Mouse (Mus musculus) 3T3-L1 (cell line): Measurements from ENCODE around the gene Khdrbs1.
A peak's percentile ranks its signal among the peaks of the same experiment; 100 is the strongest.
"Not testable (repeated sequence)": the region's sequence is repeated elsewhere in the genome, so short reads cannot be mapped to it uniquely, and the experiment has no call there.

Source experiments
- DNase-seq: peaks from one replicate; pipeline ENCODE4 v3.0.0-alpha.2; 2015; ENCODE audit warnings: low read depth, low spot score

The Khdrbs1 gene

DNA sequence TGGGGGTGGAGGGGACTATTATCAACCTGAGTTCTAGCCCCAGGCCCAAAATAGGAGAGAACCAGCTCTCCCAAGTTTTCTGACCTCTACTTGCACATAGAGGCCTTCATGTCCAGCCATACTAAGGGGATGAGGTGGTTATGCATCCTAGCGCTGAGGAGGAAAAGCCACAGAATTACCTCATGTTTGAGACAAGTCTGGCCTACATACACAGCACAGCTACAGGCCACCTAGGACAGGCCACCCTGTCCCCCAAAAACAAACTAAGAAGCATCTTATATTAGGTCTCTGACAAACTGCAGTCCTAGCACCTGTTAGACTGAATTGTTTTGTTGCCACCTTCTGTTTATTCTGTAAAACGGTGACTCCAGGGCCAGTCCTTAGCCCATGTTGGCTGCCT lies 1.4 kb upstream of the Khdrbs1 start:
- no peak for DNase-seq

DNA sequence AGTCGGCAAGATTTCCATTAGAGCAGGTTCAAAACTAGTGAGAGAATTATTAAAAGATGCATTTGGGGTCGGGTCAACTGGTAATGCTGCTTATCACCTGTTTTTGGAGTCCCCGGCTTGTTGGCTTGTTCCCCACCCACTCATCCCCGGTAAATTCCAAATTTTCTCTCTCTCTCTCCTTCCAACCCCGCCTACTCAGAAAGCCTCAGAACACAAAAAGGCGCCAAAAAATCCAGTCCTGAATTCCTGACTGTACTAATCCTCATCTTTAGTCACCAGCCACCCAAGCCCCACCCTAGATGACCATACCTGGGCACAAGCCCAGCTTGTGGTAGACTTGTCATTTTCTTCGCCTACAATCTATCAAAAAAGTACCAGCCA lies 897 bp upstream of the Khdrbs1 start:
- DNase-seq, result peak; percentile 90

DNA sequence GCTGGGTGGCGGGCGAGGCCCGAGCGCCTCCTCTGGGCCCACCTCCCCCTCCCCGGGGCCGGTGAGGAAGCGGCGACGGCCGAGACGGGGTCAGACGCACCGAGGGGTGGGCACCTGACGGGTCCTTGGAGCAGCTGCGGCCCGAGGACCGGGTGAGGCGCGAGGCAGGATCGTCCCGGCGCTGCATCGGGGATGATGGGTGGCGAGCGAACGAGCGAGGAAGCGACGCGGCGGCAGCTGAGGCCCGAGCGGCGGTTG lies 200 bp downstream of the Khdrbs1 start:
- DNase-seq, result no peak

DNA sequence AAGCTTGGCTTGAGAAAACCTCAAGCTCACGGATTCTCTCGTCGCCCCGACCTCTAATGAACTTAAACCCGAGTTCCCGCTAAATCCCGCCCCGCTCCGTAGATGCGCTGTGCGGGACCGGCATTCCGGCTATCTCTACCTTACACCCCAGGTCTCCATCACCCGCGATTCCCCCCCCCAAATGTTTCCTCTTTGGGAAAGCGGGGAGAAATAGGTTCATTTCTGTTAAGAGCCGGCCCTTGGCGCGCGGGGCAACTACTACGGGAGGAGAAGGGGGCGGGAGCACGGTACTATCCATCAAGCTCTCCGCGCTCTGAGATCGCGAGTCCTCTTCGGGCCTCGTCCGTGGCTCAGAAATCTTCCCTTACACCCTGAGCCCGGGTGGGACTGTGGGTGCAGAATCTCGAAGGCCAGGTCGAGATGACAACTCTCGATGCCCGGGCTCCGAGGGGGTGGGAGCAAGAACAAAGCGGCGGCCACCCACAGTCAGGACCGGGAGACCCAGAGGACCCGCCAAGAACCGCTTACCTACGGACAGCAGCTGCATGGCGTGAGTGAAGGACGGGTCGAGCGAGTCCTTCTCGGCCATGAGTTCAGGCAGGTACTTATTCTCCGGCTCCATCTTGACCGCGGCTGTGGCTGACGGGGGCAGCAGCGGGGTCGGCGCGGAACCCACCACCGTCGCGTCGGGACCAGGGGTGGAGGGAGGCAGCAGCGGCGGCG lies 691 bp downstream of the Khdrbs1 start:
- peak; percentile 67 for DNase-seq

DNA sequence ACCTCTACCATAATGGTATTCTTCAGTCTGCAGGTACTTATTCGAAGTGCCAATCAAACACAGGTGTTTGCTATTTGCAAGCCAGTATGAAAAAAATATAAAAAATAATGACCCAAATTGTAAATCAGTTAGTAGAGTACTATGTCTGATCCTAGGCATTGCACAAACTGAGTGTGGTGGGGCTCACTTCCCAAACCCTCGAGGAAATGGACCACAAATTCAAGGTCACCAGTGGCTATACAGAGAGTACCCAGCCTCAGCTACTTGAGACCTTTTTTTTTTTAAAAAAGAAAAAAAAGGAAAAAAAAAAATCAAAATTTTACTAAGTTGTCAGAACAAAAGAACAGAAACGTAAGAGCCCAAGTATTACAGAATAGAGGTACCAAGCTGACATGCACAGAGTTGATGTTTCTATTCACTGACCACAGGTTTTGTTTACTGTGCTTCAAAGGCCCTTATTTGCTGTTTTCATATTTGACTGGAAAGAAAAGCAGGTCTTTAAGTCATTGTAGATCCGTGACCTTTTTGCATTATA lies 2.9 kb downstream of the Khdrbs1 start:
- no peak for DNase-seq

DNA sequence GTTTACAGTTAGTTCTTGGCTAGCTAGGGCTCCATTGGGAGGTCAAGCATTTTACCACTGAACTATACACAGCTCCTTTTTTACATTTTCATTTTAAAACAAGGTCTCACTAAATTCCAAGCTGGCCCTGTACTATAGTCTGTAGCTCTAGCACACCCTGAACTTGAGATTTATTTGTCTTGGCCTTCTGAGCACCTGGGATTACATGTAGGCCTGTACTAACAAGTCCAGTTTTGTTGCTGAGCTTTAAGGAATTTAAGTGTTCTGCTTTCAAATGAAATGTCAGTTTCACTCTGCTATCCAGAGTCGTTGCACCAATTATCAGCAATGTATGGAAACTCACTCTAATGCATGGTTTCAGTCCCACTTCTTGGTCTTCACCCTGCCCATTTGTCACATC lies 5.9 kb downstream of the Khdrbs1 start:
- DNase-seq, result no peak

DNA sequence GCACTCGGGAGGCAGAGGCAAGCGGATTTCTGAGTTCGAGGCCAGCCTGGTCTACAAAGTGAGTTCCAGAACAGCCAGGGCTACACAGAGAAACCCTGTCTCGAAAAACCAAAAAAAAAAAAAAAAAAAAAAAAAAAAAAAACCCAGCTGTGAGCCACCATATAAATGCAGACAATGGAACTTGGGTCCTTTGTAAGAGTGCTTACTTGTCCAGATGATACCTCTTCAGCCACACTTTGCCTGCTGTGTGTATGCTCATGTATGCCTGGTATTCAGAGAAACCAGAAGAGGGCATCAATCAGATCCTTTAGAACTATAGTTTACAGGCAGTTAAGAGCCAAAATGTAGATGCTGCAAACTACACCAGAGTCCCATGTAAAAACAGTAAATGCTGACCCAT lies 6.6 kb downstream of the Khdrbs1 start:
- not testable (repeated sequence) for DNase-seq

DNA sequence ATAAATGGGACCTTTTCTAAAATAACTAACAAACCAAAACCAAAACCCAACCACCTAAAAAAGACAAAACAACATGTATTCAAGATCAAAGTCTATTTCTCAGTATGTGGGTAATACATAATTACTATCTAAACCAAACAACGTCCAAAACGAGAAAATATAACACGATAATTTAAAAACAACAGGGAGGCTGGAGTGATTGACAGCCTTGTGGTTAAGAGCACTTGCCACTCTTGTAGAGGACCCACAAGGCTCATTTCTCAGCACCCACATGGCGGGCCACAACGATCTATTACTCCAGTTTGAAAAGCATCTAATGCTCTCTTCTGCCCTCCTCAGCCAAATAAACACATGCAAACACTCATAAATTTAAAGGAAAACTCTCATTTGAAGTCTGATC lies 10.7 kb downstream of the Khdrbs1 start:
- no peak for DNase-seq

DNA sequence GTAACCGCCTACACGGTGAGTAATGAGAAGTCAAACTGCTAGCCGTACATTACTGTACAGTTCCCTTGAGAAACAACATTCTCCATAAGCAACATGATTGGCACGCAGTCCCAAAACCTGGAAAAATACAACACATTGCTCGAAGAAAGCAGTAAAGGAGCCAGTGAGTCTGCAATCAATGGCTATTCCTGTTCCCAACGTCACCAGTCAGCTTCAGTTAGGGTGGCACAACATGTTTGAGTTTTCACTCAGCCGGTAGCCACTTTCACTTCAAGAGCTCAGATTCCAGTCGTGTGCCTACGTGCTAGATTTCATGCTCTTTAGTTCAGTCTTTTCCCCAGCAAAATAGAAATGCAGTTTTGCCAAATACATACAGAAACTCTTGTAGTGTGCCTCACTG lies 25.8 kb downstream of the Khdrbs1 start:
- DNase-seq, result no peak

DNA sequence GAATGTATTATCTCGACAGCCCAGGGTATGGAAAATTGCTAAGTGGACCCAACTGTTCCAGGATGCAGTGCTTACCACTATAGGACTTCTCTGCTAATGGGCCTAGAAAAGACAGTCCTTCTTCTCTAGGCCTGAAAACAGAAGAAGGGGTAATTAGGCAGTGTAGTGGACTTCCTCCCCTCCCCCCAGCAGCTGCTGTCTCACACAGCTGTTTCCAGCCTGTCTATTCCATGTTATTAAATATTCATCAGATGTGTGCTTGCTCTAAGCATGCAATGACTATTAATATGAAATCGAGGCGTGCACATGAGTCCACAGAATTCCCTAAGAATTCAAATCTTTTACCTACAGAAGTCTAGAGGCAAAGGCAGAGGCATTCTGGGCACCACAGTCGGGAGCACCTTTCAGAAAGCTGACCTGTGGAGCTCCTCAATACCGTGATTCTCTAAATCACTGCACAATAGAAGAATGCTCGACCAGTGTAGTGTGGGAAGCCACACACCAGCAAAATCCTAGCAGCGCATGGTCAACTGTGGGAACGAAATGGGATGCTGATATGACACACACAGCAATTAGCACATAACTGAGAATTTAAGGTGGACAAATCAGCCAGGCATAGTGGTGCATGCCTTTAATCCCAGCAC lies 32.5 kb downstream of the Khdrbs1 start:
- no peak for DNase-seq

DNA sequence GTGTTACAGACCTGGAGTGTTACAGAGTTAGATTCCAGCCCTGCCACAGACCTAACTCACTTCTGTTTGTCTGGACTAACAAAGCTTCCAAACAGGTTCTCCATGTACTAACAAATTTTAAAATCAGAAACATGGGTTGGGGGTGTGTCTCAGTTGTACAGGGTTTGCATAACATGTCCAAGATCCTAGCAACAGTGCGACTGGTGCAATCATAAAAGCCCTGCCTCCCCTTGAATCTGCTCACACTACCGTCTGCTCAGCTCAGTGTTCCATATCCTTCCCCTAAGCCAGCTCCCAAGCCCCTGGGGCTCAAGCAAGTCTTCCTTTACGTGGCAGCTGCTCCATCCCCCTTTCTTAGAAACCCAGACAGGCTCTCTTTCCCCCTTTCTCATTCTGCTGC lies 35.4 kb downstream of the Khdrbs1 start:
- DNase-seq, result no peak

DNA sequence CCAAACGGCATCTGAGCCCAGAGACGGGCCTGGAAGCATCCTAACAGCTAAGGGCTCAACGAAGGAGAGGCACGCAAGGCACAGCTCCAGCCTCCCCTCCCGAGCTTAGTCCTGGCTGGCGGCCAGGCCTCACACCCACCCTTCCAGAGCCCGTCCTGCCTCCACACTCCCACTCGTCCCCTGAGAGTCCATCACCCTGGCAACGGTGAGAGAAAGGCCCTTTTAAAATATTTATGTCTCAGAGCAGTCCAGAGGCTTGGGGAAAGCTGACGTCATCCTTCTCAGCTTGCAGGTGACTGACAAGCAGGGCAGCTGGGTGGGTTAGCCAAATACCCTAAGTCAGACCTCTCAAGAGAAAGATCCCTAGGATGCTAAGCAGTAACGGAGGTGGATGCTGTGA lies 39.6 kb downstream of the Khdrbs1 start:
- DNase-seq, result peak; percentile 71

DNA sequence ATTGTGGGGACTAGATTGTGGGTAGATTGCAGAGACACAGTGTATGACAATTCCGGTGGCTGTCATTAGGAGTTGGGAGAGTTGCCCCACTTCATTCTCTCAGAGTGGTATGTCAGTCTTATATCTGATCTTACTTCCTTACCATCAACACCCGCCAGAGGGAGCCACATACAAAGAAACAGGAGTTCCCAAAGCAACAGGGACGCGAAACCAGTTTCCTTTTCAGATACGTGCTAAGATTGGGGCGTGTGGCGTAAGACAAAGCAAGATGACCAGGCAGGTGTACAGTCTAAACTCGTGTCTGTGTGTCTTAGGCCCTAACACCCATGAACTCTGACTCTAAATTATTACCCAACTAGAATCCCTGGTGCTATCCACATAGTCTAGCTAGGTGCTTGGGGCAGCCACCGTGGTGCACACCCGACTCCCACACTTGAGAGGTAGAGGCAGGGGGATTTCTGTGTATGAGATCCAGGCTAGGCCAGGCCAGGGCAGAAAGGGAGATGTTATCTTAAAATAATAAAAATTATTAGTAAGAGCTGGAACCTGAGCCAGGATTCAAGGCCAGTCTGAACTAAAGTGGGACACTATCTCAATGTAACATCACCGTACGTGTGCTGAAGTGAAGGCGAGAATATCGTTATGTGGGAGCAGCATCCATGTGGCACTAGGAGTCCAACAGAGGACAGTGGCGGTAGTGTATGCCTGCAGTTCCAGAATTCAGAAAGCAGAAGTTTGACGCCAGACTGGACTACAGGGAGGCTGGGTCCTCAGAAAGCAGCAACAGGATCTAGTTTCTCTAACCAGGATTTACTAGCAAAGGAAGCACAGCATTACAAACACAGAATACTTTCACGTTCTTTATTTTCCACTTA lies 40.4 kb downstream of the Khdrbs1 start:
- peak; percentile 92 for DNase-seq

DNA sequence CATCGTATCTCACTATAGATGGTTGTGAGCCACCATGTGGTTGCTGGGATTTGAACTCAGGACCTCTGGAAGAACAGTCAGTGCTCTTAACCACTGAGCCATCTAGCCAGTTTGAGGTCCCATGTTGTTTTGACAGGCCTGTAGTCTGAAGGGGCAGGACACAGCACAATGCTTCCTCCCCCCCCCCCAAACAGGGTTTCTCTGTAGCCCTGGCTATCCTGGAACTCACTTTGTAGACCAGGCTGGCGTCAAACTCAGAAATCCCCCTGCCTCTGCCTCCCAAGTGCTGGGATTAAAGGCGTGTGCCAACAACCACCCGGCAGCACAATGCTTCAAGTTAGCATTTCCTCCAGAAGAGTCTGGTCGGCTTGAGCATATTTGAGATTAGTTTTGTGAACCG lies 41.4 kb downstream of the Khdrbs1 start:
- not testable (repeated sequence) for DNase-seq

DNA sequence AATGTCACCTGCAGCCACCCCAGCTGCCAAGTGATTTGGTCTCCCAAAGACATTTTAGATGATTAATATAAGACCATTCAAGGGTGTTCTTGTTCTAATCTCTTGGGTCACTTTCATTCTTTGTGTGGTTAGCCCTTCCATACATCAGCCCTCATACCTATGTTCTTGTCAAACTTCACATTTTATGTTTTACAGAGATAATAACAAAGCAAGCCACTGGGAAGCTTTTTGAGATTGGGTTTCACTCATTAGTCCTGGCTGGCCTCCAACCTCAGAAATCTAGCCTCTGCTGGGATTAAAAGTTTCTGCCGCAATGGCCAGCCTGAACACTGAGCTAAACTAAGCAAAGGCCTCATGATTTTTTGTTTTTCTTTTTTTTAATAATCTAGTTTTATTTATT lies 41.9 kb downstream of the Khdrbs1 start:
- DNase-seq, result no peak

DNA sequence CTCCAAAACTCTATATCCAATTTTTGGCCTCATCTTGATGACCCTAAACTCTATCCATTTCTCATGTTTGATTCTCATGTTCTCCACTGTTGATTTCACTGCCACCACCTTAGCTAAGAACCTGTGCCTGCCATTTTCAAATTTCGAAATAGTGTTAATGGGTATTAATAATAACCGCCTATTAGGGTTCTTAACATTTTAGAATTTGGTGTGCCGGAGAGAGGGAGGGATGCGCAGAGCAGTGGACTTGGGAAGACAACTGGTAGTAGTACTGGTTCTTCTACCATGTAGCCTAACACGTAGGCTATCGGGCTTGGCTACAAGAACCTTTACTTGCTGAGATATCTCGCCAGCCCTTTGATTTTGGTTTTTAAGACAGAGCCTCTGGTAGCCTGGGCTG lies 44.9 kb downstream of the Khdrbs1 start:
- DNase-seq, result no peak

DNA sequence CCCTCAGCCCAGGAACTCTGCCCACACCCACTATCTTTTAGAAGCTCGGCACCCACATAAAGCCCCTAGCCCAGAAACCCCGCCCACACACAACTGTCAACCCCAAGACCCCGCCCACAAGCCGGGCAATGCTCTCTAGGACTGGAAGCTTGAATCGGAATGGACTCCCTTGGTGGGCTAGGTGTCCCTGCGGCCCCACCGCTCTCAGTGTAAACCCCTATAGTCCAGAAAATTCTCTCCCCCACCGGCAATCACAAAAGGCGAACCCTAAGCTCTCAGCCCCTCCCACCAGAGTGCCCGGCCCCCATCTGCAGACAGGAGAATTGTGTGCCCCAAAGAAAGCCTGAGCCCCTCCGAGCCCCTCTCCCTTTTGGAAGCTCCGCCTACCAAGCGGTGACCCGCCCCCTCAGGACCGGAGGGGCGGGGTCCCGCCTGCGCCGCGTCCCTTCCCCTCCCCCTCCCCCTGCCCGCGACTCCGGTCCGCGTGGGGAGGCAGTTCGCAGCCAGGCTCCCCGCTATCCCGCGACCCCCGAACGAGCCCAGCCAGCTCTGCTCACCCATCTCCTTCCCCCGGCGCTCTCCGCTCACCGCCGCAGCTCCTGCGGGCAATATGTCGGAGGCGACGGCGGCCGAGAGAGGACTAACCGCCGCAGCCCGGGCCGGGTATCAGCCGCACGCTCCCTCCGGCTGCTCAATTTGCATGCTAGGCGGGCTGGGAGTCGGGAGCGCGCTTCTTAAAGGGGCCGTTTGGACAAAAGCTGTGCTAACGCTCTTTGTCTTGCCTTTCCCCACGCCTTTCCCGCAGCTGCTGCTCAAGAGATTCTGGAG lies 45.7 kb downstream of the Khdrbs1 start, which contains the start of gene Tmem39b:
Gene Tmem39b, minus strand, starts transcription at position 681 of the 828 bp plus-strand sequence.
- DNase-seq, result peak; percentile 84

DNA sequence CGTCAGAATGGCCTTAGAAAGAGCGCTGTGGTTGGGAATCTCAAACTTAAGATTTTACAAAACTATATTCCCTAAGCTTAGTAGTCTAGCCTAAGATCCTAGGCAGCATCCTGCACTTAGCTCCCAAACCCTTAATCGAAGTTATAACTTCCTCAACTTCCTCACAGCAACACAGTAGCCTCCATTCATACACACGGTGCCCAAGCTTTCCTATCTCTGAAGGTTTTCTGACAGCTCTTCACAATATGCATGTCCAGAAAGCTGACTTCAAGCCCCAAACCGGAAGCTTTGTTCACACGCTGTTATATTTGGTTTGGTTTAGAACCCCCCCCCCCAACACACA lies 46.3 kb downstream of the Khdrbs1 start:
- DNase-seq, result no peak

DNA sequence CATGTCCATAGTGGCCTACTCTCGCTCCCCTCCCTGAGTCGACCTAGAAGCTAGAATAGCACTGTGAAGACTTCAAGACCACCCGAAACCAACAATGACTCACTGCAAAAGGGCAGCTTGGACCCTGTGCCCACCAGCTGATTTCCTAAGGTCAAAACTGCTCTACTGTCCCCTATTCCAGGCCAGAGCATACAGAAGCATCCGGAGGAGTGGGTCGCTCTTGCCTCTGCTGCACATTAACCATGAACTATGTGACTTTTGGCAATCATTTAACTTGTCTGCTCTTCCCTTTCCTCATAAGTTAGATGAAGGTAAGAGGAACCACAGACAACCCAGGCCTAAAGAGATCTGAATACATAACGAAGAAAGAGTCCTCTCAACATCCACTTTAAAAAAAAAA lies 57.6 kb downstream of the Khdrbs1 start:
- DNase-seq, result no peak

DNA sequence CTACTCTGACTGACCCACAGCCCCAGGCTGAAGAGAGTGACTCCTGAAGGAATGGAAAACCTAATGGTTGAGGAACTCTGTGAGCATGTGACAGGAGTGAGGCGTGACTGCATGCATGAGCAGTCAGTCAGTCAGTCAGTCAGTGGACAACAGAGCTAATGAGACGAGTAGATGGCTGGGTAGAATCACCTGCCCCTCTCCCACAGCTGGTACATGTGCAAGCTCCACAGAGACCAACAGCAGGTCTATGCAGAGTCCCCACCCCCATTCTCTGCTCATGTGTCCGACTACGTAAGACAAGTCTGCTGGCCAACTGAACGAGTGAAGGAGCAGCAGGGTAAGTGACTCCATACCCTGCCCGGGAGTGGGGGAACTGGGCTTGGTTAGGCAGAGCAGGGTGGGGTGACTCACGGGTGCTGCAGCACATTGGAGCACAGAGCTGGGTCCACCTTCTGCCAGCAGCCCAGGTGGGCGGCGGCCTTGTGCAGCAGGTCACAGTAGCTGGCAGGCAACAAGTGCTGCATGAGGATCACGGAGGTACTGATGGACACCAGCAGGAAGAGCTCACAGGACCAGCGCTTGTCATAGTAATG lies 58.1 kb downstream of the Khdrbs1 start:
- no peak for DNase-seq

DNA sequence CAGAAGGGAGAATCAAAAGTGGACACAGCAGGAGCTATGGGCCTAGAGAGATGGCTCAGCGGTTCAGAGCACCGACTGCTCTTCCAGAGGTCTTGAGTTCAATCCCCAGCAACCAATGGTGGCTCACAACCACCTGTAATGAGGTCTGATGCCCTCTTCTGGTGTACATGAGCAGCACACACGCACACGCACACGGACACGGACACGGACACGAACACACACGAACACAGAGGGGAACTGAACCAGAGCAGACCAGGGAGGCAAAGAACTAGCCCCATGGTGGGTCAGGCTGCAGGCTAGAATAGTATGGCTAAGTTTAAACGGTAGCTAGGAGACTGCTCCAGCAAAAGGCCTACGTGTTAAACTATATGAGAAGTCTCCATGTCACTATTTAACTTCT lies 60.3 kb downstream of the Khdrbs1 start:
- no peak for DNase-seq
